Mouse (Mus musculus) C2C12 (cell line): ENCODE measurements around the gene Pcyt1b. TPM values are rescaled to one million over a fixed set of nuclear protein-coding genes. Genes with fewer than 3 reads are reported as not detected.
A peak's percentile ranks its signal among the peaks of the same experiment; 100 is the strongest.

Experiments
- H3K27me3 ChIP-seq: one replicate; pipeline ENCODE4 v1.6.1; 2011; ENCODE audit not compliant: control insufficient read depth, insufficient read depth, insufficient read length
- H3K36me3 ChIP-seq: one replicate; pipeline ENCODE4 v1.6.1; 2011; ENCODE audit not compliant: control insufficient read depth, insufficient read depth
- H3K4me3 ChIP-seq: one replicate; pipeline ENCODE4 v1.5.1; 2011; ENCODE audit warnings: mild to moderate bottlenecking, control low read depth; ENCODE audit not compliant: poor library complexity, insufficient read depth, severe bottlenecking
- H3K79me2 ChIP-seq: one replicate; pipeline ENCODE4 v1.6.1; 2011; ENCODE audit not compliant: control insufficient read depth, insufficient read depth
- H3K79me3 ChIP-seq: one replicate; pipeline ENCODE4 v1.6.1; 2011; ENCODE audit warnings: low read depth, control low read depth
- H3ac ChIP-seq: one replicate; pipeline ENCODE3; 2011; ENCODE audit warnings: low read depth; ENCODE audit not compliant: control insufficient read depth, insufficient read length
- CEBPB ChIP-seq: IDR thresholded peaks from one replicate; pipeline ENCODE4 v1.6.1; 2011; ENCODE audit warnings: low read depth, mild to moderate bottlenecking, control low read depth, moderate library complexity
- CTCF ChIP-seq: IDR thresholded peaks from one replicate; pipeline ENCODE4 v1.5.1; 2011; ENCODE audit not compliant: control insufficient read depth, insufficient read depth, insufficient read length
- FOSL1 ChIP-seq: IDR thresholded peaks from one replicate; pipeline ENCODE4 v1.8.0; 2011; ENCODE audit warnings: mild to moderate bottlenecking, low read length; ENCODE audit not compliant: poor library complexity, insufficient read depth, severe bottlenecking
- MAX ChIP-seq: IDR thresholded peaks from one replicate; pipeline ENCODE4 v1.6.1; 2011; ENCODE audit warnings: mild to moderate bottlenecking, control low read depth
- MYOD1 ChIP-seq: IDR thresholded peaks from one replicate; pipeline ENCODE4 v1.6.1; 2011; ENCODE audit warnings: low read depth; ENCODE audit not compliant: control insufficient read depth, insufficient read length
- MYOG ChIP-seq: IDR thresholded peaks from one replicate; pipeline ENCODE4 v1.6.1; 2011; ENCODE audit not compliant: control insufficient read depth, insufficient read length; ENCODE audit errors: extremely low read depth
- USF1 ChIP-seq: IDR thresholded peaks from one replicate; pipeline ENCODE4 v1.6.1; 2011; ENCODE audit warnings: low read depth, mild to moderate bottlenecking, control low read depth, moderate library complexity
- long read RNA-seq, 2 experiments: library from polyadenylated mRNA; unstranded; transcript quantifications; one replicate each; pipeline ENCODE4 v2.0.0; 2019 to 2020
- polyA plus RNA-seq: library from polyadenylated mRNA; unstranded; fragments of >200 nt; fragmentation: generic; extraction: Trizol; gene quantifications from one replicate; pipeline ENCODE4 v1.2.1, GENCODE M21; 2012; ENCODE audit warnings: missing spikeins

Pcyt1b gene
- 2.1 TPM for polyA plus RNA-seq
- long read RNA-seq, experiment 1, partial matches to known transcripts = 1 of 2 reads
- long read RNA-seq, experiment 1, other reads (novel, unspliced or antisense) = 1 of 2 reads
- long read RNA-seq, experiment 2, full-length matches to known transcripts = 4 of 14 reads
- long read RNA-seq, experiment 2, partial matches to known transcripts = 0 of 14 reads
- long read RNA-seq, experiment 2, other reads (novel, unspliced or antisense) = 10 of 14 reads

- no peak for TF ChIP-seq MYOD1
- no peak for TF ChIP-seq MYOG
- TF ChIP-seq MAX = no peak
- TF ChIP-seq USF1 = no peak
- no peak for TF ChIP-seq CTCF
- no peak for TF ChIP-seq FOSL1
- TF ChIP-seq CEBPB = no peak
- Histone ChIP-seq H3K79me2 (no peaks in the 10 kb centered on the region), H3ac (no peak within 1 kb of the TSS), H3K79me3 (no peaks in the 10 kb centered on the region), H3K36me3 (no peaks in the 10 kb centered on the region), H3K27me3 (no peaks in the 10 kb centered on the region), H3K4me3 (no peak within 1 kb of the TSS)
Measured at GRCm38 (mm10) chrX:93654218-93655002, at the start of gene Pcyt1b. Gene Pcyt1b, plus strand, starts transcription at chrX:93654863.

DNA sequence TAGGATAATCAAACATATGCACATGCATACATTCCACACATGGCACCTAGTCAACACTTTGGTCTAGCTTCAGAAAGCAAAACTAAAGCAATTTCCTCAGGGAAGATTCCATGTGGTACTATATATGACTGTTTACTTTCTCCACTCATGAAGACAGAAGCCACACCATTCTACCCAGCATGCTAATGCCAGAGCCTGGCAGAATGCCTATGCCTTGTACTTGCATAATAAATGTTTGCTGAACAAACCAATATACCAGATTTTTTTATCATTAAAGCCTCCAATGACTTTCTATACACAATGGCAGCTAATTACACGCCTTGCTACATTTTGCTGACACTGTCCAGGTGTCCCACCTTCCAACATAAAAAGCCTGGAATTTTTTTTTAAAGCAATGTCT is 24.4 kb upstream of the Pcyt1b start:
- Histone ChIP-seq H3K79me2 (peaks cover 63% of the 10 kb centered on the region), H3K36me3 (peaks cover 8% of the 10 kb centered on the region), H3K27me3 (no peaks in the 10 kb centered on the region), H3ac (no peak overlapping the region), H3K79me3 (peaks cover 38% of the 10 kb centered on the region), H3K4me3 (no peak overlapping the region)
- TF ChIP-seq MYOG (no peak), MYOD1 (no peak), FOSL1 (no peak), CTCF (no peak), MAX (no peak), CEBPB (no peak), USF1 (no peak)

DNA sequence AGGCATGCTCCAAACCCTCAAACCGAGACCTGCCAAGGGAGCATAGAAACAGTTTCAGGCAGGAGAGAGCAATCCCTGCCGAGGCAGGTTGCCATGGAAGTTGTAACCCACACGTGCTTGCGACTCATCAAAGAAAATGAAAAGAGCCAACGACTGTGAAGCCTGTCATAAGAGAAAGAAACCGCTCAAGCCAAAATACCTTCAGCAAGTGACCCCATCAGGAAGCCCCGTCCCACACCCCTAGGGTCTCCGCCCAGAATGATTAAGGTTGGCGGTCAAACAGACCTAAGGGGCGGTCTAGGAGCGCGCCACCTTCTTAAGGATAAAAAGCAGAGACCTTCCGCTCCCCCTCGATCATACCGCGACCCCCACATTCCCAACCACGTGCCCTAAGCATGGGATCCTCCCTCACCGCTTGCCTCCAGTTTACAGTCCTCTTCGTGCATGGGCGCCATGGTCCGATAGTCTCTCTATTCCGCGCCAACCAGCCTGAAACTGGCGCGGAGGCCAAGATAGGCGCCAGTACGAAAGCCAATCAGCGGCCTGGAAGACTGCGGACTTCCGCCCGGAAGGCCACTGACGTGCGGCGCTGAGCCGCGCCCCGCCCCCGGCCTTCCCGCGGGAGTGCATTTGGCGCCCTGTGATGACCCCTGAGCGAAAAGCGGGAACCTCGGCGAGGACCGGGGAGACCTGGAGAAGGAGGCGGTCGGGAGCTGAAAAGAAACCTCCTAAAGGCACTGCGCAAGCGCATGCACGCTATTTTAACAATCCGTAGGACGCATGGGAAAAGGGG is 22.8 kb upstream of the Pcyt1b start, which contains the start of gene Pola1:
Gene Pola1 (minus strand): TSS at position 499 of the 793 bp plus-strand sequence.
- Histone ChIP-seq H3K27me3 (no peaks in the 10 kb centered on the region), H3ac (peak within 1 kb of the TSS; percentile 83), H3K79me3 (peaks cover 37% of the 10 kb centered on the region), H3K4me3 (peak within 1 kb of the TSS; percentile 44), H3K79me2 (peaks cover 50% of the 10 kb centered on the region), H3K36me3 (no peaks in the 10 kb centered on the region)
- peak; percentile 10 for TF ChIP-seq MAX
- TF ChIP-seq CTCF = no peak

- TF ChIP-seq CEBPB = no peak
- TF ChIP-seq FOSL1 = no peak
- no peak for TF ChIP-seq MAX
- TF ChIP-seq MYOG = no peak
- TF ChIP-seq USF1 = no peak
- TF ChIP-seq MYOD1 = no peak
- no peak for TF ChIP-seq CTCF
- Histone ChIP-seq H3ac (no peak overlapping the region), H3K79me2 (peaks cover 19% of the 10 kb centered on the region), H3K36me3 (no peaks in the 10 kb centered on the region), H3K4me3 (no peak overlapping the region), H3K79me3 (peaks cover 13% of the 10 kb centered on the region), H3K27me3 (no peaks in the 10 kb centered on the region)
Measured at GRCm38 (mm10) chrX:93634861-93635375, 19.7 kb upstream of the Pcyt1b start.

GRCm38 (mm10) chrX:93643600-93643999 is 11.1 kb upstream of the Pcyt1b start:
- Histone ChIP-seq H3K36me3 (no peaks in the 10 kb centered on the region), H3K79me2 (no peaks in the 10 kb centered on the region), H3K27me3 (no peaks in the 10 kb centered on the region), H3ac (no peak overlapping the region), H3K79me3 (no peaks in the 10 kb centered on the region), H3K4me3 (no peak overlapping the region)
- no peak for TF ChIP-seq CTCF
